ENCODE assay signal across 11 mouse cellular contexts in genomic region chr5:103775429-103775828, GRCm38 (mm10).
A peak's percentile ranks its signal among the peaks of the same experiment; 100 is the strongest.
DNase-seq lines count a peak whose midpoint lies in the region; ATAC-seq and TF ChIP-seq lines count a peak whose summit lies in the region.
"Had no signal": no experiment of that assay in that cellular context is flagged by ENCODE, and none has a peak within 500 bp of the region (broad histone marks: within the 10 kb centered on the region; RNA-seq: fewer than 3 reads in every experiment).

No protein-coding gene starts in this region.

- no peak overlapping the region for H3K9ac ChIP-seq in kidney, embryonic 16.5 days (replicated peaks; ENCODE audit: low read length)
- H3K9ac ChIP-seq: limb, embryonic 13.5 days had no signal

- H3K4me3 ChIP-seq in brown adipose tissue, adult 24 weeks (ENCODE audit: insufficient read depth, low read depth, low read length), result no peak overlapping the region
- H3K4me3 ChIP-seq in kidney, embryonic 16.5 days (ENCODE audit: low read length), result no peak overlapping the region
- H3K4me3 ChIP-seq in thymus, adult 2 months (ENCODE audit: control insufficient read depth, insufficient read depth, low read length), result no peak overlapping the region
- H3K4me3 ChIP-seq: limb, embryonic 13.5 days had no signal

- no peak overlapping the region for H3K4me2 ChIP-seq in kidney, embryonic 16.5 days (replicated peaks; ENCODE audit: low read depth, low read length)
- H3K4me2 ChIP-seq: limb, embryonic 13.5 days had no signal

- TF ChIP-seq POLR2A in thymus, adult 2 months (IDR thresholded peaks at IDR 0.05; ENCODE audit: control insufficient read depth, extremely low read depth, insufficient read depth, low read length, poor library complexity), result no peak

- H3K36me3 ChIP-seq in kidney, embryonic 16.5 days (ENCODE audit: insufficient read depth, low read length), result no peaks in the 10 kb centered on the region
- no peaks in the 10 kb centered on the region for H3K36me3 ChIP-seq in thymus, adult 2 months (ENCODE audit: control insufficient read depth, insufficient read depth, low read length)
- H3K36me3 ChIP-seq: limb, embryonic 13.5 days had no signal

- peak; percentile 56 for DNase-seq in kidney, adult 11 months
- DNase-seq in kidney, postnatal 4 days, result no peak
- peak; percentile 67 for DNase-seq in Muller cell, postnatal 12 days (ENCODE audit: inconsistent ontology term)
- no peak for DNase-seq in thymus, adult 2 months
- DNase-seq in embryo, embryonic 9.5 days (ENCODE audit: extremely low spot score), result no peak
- no peak for DNase-seq in thymus, postnatal 25 days
- DNase-seq: cerebellum, adult 8-10 months; spleen, adult 18-20 months had no signal

- H3K9me3 ChIP-seq in kidney, embryonic 16.5 days (ENCODE audit: low read length), result no peaks in the 10 kb centered on the region
- H3K9me3 ChIP-seq: limb, embryonic 13.5 days had no signal

- ATAC-seq in kidney, embryonic 16.5 days (ENCODE audit: low FRiP score, low TSS enrichment), result 0 out of 2 replicates have a peak, but pooled peaks have one; percentile 11

- WGBS in kidney, embryonic 16.5 days, result 62% methylated on average over 13 of the region's 13 CpGs
- 92% methylated on average over 13 of the region's 13 CpGs for WGBS in thymus, adult 2 months

- H3K27me3 ChIP-seq in kidney, embryonic 16.5 days (ENCODE audit: insufficient read depth, low read length), result no peaks in the 10 kb centered on the region
- no peaks in the 10 kb centered on the region for H3K27me3 ChIP-seq in thymus, adult 2 months (ENCODE audit: control insufficient read depth, insufficient read depth, low read length)
- H3K27me3 ChIP-seq: limb, embryonic 13.5 days had no signal

- TF ChIP-seq CTCF in thymus, adult 2 months (IDR thresholded peaks at IDR 0.05; ENCODE audit: borderline replicate concordance, control insufficient read depth, extremely low read depth, insufficient read depth, low read length, poor library complexity), result no peak

- H3K4me1 ChIP-seq in brown adipose tissue, adult 24 weeks (ENCODE audit: control insufficient read depth, insufficient read depth, insufficient read length, low read length), result peaks cover 36% of the 10 kb centered on the region
- peaks cover 91% of the 10 kb centered on the region for H3K4me1 ChIP-seq in kidney, embryonic 16.5 days (ENCODE audit: insufficient read depth, low read length)
- peaks cover 32% of the 10 kb centered on the region for H3K4me1 ChIP-seq in thymus, adult 2 months (replicated peaks; ENCODE audit: control insufficient read depth, insufficient read depth, low read length)

- H3K27ac ChIP-seq in brown adipose tissue, adult 24 weeks (replicated peaks; ENCODE audit: low read depth, low read length), result 0 out of 2 replicates have a peak overlapping the region, but pooled peaks have one; percentile 22
- H3K27ac ChIP-seq in kidney, embryonic 16.5 days (ENCODE audit: low read length), result peak overlapping the region; percentile 77
- no peak overlapping the region for H3K27ac ChIP-seq in thymus, adult 2 months (ENCODE audit: control insufficient read depth, insufficient read depth, low read length)
- H3K27ac ChIP-seq: limb, embryonic 13.5 days had no signal

Comparison
In these comparisons a context has a peak if more than half of its experiments do, and no peak if none do; other contexts are left out.
1. DNase-seq: peak in kidney, adult 11 months (single experiment) and Muller cell, postnatal 12 days (single experiment); none in kidney, postnatal 4 days (0 of 2), thymus, adult 2 months (single experiment), embryo, embryonic 9.5 days (single experiment) and thymus, postnatal 25 days (single experiment).